Mouse (Mus musculus) ES-E14 (cell line): ENCODE measurements around the gene Mthfd1l.

Experiments used
- CHD2 ChIP-seq: IDR thresholded peaks from 2 replicates; pipeline ENCODE4 v1.6.1; 2014; ENCODE audit warnings: mild to moderate bottlenecking, low read depth, low read length, inconsistent platforms
- HCFC1 ChIP-seq: IDR thresholded peaks from 2 replicates; pipeline ENCODE4 v1.6.1; 2012; ENCODE audit warnings: low read length, inconsistent platforms, borderline replicate concordance; ENCODE audit not compliant: insufficient read depth
- MAFK ChIP-seq: IDR thresholded peaks from 2 replicates; pipeline ENCODE4 v1.6.1; 2014; ENCODE audit warnings: mild to moderate bottlenecking, low read depth, low read length, inconsistent platforms; ENCODE audit not compliant: insufficient read depth
- ZNF384 ChIP-seq: IDR thresholded peaks from 2 replicates; pipeline ENCODE4 v1.6.1; 2012; ENCODE audit warnings: low read depth, low read length, inconsistent platforms

DNA sequence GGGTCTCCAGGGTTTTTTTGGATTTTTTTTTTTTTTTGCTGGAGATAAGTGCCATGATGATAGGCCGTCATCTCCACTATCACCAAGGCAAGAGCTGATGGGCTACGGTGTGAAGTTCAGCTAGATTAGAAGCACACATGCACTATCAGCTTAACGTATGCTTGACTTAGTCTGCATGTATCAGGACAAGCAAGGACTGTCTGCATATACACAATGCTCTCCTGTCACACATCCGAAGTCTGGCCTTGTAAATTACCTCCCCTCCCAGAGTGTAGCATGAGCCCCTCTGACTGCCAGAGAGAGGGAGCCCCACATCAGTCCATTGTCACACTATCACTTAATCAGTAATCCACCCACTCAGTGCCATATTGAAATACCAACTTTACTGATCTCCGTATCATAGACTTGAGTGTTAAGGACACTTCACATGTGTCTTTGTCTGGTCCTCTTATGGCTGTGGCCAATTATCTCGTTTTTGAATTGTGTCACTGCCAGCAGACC, 99.0 kb downstream of the Mthfd1l start:
- TF ChIP-seq HCFC1 (no peak), ZNF384 (no peak), MAFK (no peak), CHD2 (no peak)
